Mouse (Mus musculus) 416B (cell line): Measurements from ENCODE around the gene Fbxo47.

ENCODE experiments used
- DNase-seq: peaks from one replicate; pipeline ENCODE4 v3.0.0; 2011; ENCODE audit warnings: low read depth

Fbxo47 gene

GRCm38 (mm10) chr11:97829913-97830476, 54.0 kb downstream of the Fbxo47 start:
- peak; percentile 97 for DNase-seq

DNA sequence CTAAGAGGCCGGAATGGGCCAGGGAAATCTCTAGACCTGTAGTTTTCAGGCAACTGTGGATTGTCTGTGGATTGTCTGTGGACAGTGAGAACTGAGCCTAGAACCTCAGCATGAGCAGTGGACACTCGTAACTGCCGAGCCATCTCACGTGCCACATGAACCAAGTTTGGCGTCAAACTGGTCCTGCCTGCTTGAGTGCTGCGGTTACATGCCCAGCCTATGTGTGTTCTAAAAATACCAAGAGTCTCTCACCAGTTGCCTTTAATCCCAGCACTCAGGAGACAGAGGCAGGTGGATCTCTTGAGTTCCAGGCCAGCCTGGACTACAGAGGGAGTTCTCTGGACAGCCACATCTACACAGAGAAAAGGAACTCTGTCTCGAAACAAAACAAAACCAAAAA, 54.6 kb downstream of the Fbxo47 start:
- DNase-seq: no peak

GRCm38 (mm10) chr11:97827654-97828053, 56.3 kb downstream of the Fbxo47 start:
- no peak for DNase-seq

- peak; percentile 71 for DNase-seq
Measured at GRCm38 (mm10) chr11:97826414-97826813, 57.5 kb downstream of the Fbxo47 start.

GRCm38 (mm10) chr11:97825971-97826370, 58.0 kb downstream of the Fbxo47 start:
- peak; percentile 36 for DNase-seq

DNA sequence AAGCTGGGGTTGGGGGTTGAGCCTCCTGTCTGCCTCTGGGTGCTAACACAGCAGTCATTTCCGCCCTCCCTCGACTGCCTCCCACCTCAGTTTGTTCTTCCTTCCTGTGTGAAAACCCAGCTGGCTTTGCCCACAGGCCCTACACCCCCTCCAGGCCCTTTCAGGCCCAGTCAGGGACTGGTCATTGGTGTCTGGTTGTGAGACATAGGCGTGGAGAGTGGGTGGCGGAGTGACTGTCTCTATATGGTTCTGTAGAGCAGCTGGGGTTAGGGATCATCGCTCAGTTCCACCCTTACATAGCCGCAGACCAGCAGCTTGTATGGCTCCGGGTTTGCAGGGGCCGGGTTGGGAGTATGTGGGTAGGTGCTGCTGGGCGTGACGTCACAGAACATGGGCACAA, 58.7 kb downstream of the Fbxo47 start:
- peak; percentile 62 for DNase-seq

GRCm38 (mm10) chr11:97824895-97825294, 59.1 kb downstream of the Fbxo47 start:
- no peak for DNase-seq

DNA sequence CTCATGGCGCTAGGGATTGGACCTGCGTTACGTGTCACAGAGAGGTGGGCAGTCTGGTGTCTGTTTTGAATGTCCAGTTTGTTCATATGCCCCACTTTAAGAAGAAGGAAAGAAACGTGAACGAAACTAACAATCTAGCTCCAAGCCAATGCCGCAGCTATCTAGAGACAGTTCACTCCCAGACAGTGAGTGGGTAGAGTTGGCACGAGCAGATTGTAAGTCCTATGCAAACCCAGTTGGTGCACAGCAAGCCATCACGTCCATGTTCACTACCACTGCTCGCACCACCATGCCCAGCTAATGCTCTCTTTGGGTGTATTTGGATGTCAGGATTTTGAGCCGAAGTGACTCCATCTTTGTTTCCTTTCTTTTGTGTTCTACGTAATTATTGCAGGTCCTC, 59.8 kb downstream of the Fbxo47 start:
- no peak for DNase-seq

DNA sequence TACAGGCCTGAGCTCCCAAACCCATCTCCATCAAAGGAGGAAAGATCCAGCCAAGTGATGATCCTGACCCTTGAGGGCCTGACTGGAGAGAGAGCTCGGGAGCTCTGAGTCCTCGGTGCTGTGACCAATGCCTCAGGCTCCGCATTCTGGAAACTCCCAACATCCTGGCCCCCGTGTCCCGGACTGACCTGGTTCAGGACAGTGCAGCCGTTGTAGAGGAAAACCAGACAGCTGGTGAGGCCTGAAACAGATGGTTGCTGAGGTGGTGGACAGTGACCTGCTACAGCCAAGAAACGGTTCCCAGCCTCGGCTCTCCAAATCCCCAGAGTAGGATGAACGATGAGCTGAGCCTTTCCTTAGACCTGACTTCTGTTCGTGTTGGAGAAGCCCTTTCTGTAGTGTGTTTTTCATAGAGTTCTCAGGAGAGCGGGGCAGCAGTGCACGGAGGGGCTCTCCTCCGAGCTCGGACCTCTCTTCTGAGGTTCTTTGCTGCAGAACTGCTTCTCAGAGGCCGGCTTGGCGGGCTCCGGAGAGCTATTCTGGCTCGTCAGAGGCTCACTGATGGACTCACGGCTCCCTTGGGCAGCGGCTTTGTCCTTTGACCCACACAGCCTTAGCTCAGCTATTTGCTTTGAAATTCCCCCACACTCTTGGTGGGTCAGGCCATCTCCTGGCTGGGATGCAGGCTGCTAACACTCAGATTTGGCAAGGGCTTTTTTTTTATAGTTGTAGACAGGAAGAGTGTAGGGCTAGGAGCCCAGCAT, 60.9 kb downstream of the Fbxo47 start:
- no peak for DNase-seq

GRCm38 (mm10) chr11:97821401-97822064, 62.4 kb downstream of the Fbxo47 start:
- peak; percentile 91 for DNase-seq

DNA sequence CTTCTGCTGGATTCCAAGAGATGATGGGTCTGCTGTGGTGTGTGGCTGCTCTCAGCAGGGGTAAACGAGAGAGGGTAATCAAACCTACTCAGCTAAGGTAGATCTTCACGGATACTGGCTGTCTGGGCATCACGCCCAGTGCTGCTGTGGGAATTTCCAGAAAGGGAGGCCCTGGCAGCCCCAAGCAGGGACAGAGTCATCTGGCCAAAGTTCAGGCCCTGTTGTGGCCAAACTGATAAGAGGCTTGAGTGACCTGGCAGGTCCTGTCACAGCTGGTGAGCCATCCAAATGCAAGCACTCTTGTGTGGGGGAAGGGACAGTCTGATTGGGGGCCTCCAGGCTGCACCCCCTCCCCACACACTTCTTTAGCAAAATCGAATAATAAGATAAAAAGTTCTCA, 63.1 kb downstream of the Fbxo47 start:
- DNase-seq: peak; percentile 73

GRCm38 (mm10) chr11:97819923-97820322, 64.0 kb downstream of the Fbxo47 start:
- DNase-seq: no peak

- DNase-seq: no peak
Measured at GRCm38 (mm10) chr11:97819102-97819501, 64.9 kb downstream of the Fbxo47 start.

GRCm38 (mm10) chr11:97818571-97818970, 65.4 kb downstream of the Fbxo47 start:
- DNase-seq: no peak

- DNase-seq: no peak
Measured at GRCm38 (mm10) chr11:97818003-97818402, 66.0 kb downstream of the Fbxo47 start.

- DNase-seq: no peak
Measured at GRCm38 (mm10) chr11:97817379-97817778, 66.6 kb downstream of the Fbxo47 start.

- no peak for DNase-seq
Measured at GRCm38 (mm10) chr11:97816916-97817315, 67.0 kb downstream of the Fbxo47 start.

DNA sequence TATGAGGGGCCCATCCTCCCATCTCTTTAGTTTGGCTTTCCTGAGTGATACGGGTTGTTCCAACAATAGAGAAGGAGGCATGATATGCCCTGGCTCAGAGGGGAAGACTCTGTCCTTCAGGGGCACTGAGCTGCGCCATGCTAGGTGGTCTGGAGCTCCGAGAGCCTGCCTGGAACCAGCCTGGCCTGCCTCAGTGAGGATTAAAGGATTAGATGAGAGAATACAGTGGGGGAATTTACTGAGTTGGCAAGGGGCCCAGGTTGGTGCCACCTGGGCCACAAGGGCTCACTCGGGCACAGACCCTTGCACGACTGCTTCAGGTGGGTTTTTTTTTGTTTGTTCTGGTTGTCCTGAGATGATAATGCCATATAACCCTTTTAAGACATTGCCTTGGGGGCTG, 67.8 kb downstream of the Fbxo47 start:
- no peak for DNase-seq

DNA sequence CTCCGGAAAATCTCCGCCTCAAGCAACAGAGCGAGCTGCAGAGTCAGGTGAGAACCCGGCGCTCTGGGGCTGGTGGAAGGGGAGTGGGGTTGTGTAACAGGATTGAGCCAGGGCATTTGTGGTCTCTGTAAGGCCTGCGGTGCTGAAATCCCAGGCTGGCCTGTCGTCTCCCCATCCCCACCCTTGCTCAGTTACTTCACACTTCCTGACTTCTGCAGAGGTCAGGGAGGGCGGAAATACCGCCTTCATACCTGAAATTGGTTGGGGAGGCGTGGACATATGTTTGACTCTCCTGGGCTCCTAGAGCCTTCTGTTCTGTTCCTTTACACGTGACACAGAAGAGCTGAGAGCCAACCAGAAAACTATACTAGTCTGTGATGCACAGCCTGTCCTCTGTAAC, 68.2 kb downstream of the Fbxo47 start:
- no peak for DNase-seq

DNA sequence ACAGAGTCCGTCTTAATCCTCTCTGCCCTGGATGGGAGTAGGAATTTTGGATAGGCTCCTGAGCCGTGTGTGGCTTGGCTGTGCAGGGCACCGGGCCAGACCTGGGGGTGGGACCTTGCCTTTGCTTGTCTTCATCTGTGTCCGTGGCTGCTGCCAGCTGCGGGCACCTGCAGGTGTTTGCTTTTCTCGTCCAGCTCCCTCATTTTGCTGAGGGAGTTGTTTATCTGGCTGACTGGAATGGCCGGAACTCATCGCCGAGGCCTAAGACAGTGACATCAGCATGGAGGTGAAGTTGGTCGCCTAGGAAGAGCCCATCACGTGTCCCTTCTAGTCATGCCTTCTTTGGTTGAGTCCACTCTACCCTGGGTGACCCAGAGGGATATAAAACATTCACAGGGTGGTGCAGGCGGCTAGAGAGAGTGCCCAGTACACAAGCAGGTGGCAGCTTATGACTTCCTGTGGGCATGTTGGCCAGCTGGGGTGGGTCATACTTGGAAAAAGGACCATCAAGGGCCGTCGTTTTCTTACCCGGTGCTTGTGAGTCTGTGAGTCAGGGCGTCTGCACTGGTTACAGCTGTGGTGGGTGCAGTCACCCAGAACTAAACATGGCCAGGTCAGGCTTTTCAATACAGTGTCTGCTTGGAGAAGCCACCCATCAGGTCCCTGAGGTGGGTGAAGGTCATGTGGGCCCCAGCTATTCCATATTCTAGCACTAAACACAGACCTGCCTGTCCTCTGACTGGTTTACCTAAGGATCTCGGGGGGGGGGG, 70.0 kb downstream of the Fbxo47 start:
- no peak for DNase-seq

- DNase-seq: no peak
Measured at GRCm38 (mm10) chr11:97813085-97813484, 70.9 kb downstream of the Fbxo47 start.

DNA sequence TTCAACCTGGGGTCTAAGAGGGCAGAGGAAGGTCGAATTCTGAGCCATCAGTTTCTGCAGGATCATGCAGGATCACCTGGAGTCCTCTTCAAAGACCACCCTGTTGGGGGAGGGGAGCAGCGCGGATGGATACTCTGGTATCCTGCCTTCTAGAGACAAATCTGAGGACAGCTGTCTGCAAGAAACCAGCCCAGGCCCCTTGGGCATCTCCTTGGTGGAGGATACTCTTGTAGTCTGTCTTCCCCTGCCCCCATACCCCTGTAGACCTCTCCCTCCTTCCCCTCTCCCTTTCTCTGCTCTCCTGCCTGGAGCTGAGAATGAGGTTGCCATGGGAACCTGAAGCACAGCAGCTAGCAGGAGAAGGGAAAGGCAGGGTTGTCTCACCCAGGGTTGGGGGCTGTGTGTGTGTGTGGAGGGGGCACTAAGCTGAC, 71.4 kb downstream of the Fbxo47 start:
- DNase-seq: no peak
